Comparison of ENCODE assay signal across 8 mouse cellular contexts in genomic region chr11:69411538-69412203, GRCm38 (mm10). TPM values are rescaled to one million over a fixed set of nuclear protein-coding genes. Genes with fewer than 3 reads are reported as not detected.
DNase-seq lines count a peak whose midpoint lies in the region; ATAC-seq and TF ChIP-seq lines count a peak whose summit lies in the region.

No protein-coding gene starts in this region.

- peaks cover 10% of the 10 kb centered on the region; the same call in 1 of the 2 replicates for H3K36me3 ChIP-seq in hindbrain, postnatal 0 days (ENCODE audit: insufficient read depth, low read length)
- peaks cover 18% of the 10 kb centered on the region for H3K36me3 ChIP-seq in midbrain, postnatal 0 days (ENCODE audit: insufficient read depth, low read length)

- DNase-seq in layer of hippocampus, postnatal 25 days (ENCODE audit: extremely low spot score in 1 of 2, low spot score in 1 of 2), result peak; percentile 36 to 39
- no peak for DNase-seq in layer of hippocampus, adult 9-10 months (ENCODE audit: low spot score)
- peak; percentile 72 for DNase-seq in c-Kit-positive CD71-positive TER-119-negative erythroid progenitor cells, embryonic 14.5 days (ENCODE audit: low read depth)
- peak; percentile 94 for DNase-seq in gastrocnemius, adult 2 months
- DNase-seq in hindbrain, postnatal 0 days (ENCODE audit: low spot score), result peak; percentile 70
- peak; percentile 87 for DNase-seq in liver
- DNase-seq in midbrain, postnatal 0 days (ENCODE audit: low spot score), result peak; percentile 61
- DNase-seq in thymus, postnatal 0 days (ENCODE audit: low spot score), result peak; percentile 75

- ATAC-seq in hindbrain, postnatal 0 days, result no peak
- ATAC-seq in midbrain, postnatal 0 days (ENCODE audit: low FRiP score), result no peak

- intact Hi-C loops in gastrocnemius, adult 2 months (cut with DNase I), result loop anchor here (10.0 kb wide), 2 partner anchors 347 to 583 kb away; partner anchors contain the start of genes Gabarap and Phf23

- peak overlapping the region; percentile 98 for H3K4me2 ChIP-seq in hindbrain, postnatal 0 days (ENCODE audit: low read depth, low read length)
- peak overlapping the region; percentile 94 for H3K4me2 ChIP-seq in midbrain, postnatal 0 days (ENCODE audit: low read depth, low read length, poor library complexity, severe bottlenecking)

- 1% methylated on average over 39 of the region's 39 CpGs for WGBS in hindbrain, postnatal 0 days
- WGBS in midbrain, postnatal 0 days, result under 1% methylated on average over 39 of the region's 39 CpGs

- peak overlapping the region; percentile 94 for H3K27ac ChIP-seq in gastrocnemius, adult 2 months
- peak overlapping the region; percentile 86 for H3K27ac ChIP-seq in hindbrain, postnatal 0 days
- H3K27ac ChIP-seq in midbrain, postnatal 0 days (ENCODE audit: low read depth, low read length), result peak overlapping the region; percentile 89

- peak overlapping the region; percentile 91 for H3K9ac ChIP-seq in hindbrain, postnatal 0 days (replicated peaks; ENCODE audit: low read length)
- H3K9ac ChIP-seq in midbrain, postnatal 0 days (replicated peaks; ENCODE audit: low read length, poor library complexity, severe bottlenecking), result peak overlapping the region; percentile 98

- no peaks in the 10 kb centered on the region for H3K9me3 ChIP-seq in hindbrain, postnatal 0 days (ENCODE audit: low read length)
- H3K9me3 ChIP-seq in midbrain, postnatal 0 days (ENCODE audit: low read length), result no peaks in the 10 kb centered on the region

- peaks cover 40% of the 10 kb centered on the region for H3K4me1 ChIP-seq in hindbrain, postnatal 0 days (ENCODE audit: insufficient read depth, low read length)
- peaks cover 35% of the 10 kb centered on the region for H3K4me1 ChIP-seq in midbrain, postnatal 0 days (ENCODE audit: insufficient read depth, low read length)

- peak overlapping the region; percentile 86 for H3K4me3 ChIP-seq in gastrocnemius, adult 2 months
- H3K4me3 ChIP-seq in hindbrain, postnatal 0 days (ENCODE audit: low read length), result peak overlapping the region; percentile 79
- peak overlapping the region; percentile 73 for H3K4me3 ChIP-seq in midbrain, postnatal 0 days (ENCODE audit: low read depth, low read length)

- H3K27me3 ChIP-seq in hindbrain, postnatal 0 days (ENCODE audit: insufficient read depth, low read length), result no peaks in the 10 kb centered on the region
- H3K27me3 ChIP-seq in midbrain, postnatal 0 days (ENCODE audit: insufficient read depth, low read length), result no peaks in the 10 kb centered on the region

- no peak for TF ChIP-seq CTCF in gastrocnemius, adult 2 months (IDR thresholded peaks at IDR 0.05)
- no peak for TF ChIP-seq CTCF in hindbrain, postnatal 0 days (IDR thresholded peaks at IDR 0.05; ENCODE audit: low read depth)
- no peak for TF ChIP-seq CTCF in midbrain, postnatal 0 days (IDR thresholded peaks at IDR 0.05)

RNA-seq across cellular contexts. Expression of gene Kdm6b, which starts 1.8 kb away (rescaled TPM):
- total RNA-seq in layer of hippocampus, postnatal 25 days (2021), result 10 to 100 TPM; 28.5 to 41.2 TPM
- 10 to 100 TPM; 23.9 to 24.5 TPM for total RNA-seq in gastrocnemius, adult 2 months (2021)
- total RNA-seq in hindbrain, postnatal 0 days (2014; rRNA removed), result 8.0 and 10.5 TPM in 2 replicates
- polyA plus RNA-seq in hindbrain, postnatal 0 days (2015; fragmentation: Nextera tagmentation; extraction: Ambion mirVana), result 20.5 and 22.3 TPM in 2 replicates
- total RNA-seq in midbrain, postnatal 0 days (2014; rRNA removed), result 12.1 and 14.5 TPM in 2 replicates
- 18.9 and 22.7 TPM in 2 replicates for polyA plus RNA-seq in midbrain, postnatal 0 days (2015; fragmentation: Nextera tagmentation; extraction: Ambion mirVana)
- polyA plus RNA-seq in thymus, postnatal 0 days (2015; fragmentation: Nextera tagmentation; extraction: Ambion mirVana), result 31.5 and 45.6 TPM in 2 replicates

RNA-seq across cellular contexts. Expression of gene Tmem88, which starts 13.6 kb away (rescaled TPM):
- 1 to 10 TPM; 2.5 TPM for total RNA-seq in layer of hippocampus, postnatal 25 days (2021)
- total RNA-seq in gastrocnemius, adult 2 months (2021), result 1 to 10 TPM; 6.5 to 7.4 TPM
- total RNA-seq in hindbrain, postnatal 0 days (2014; rRNA removed), result 3.8 and 4.3 TPM in 2 replicates
- 8.7 and 9.5 TPM in 2 replicates for polyA plus RNA-seq in hindbrain, postnatal 0 days (2015; fragmentation: Nextera tagmentation; extraction: Ambion mirVana)
- 4.4 and 5.7 TPM in 2 replicates for total RNA-seq in midbrain, postnatal 0 days (2014; rRNA removed)
- 5.8 and 6.3 TPM in 2 replicates for polyA plus RNA-seq in midbrain, postnatal 0 days (2015; fragmentation: Nextera tagmentation; extraction: Ambion mirVana)
- 10.4 and 12.9 TPM in 2 replicates for polyA plus RNA-seq in thymus, postnatal 0 days (2015; fragmentation: Nextera tagmentation; extraction: Ambion mirVana)

RNA-seq across cellular contexts. Expression of gene Cyb5d1, which starts 16.2 kb away (rescaled TPM):
- total RNA-seq in layer of hippocampus, postnatal 25 days (2021), result 10 to 100 TPM; 40.8 to 43.6 TPM
- 10 to 100 TPM; 34.9 to 36.0 TPM for total RNA-seq in gastrocnemius, adult 2 months (2021)
- 21.8 and 26.9 TPM in 2 replicates for total RNA-seq in hindbrain, postnatal 0 days (2014; rRNA removed)
- 18.5 and 22.2 TPM in 2 replicates for polyA plus RNA-seq in hindbrain, postnatal 0 days (2015; fragmentation: Nextera tagmentation; extraction: Ambion mirVana)
- 16.5 and 22.6 TPM in 2 replicates for total RNA-seq in midbrain, postnatal 0 days (2014; rRNA removed)
- polyA plus RNA-seq in midbrain, postnatal 0 days (2015; fragmentation: Nextera tagmentation; extraction: Ambion mirVana), result 18.2 and 18.8 TPM in 2 replicates
- 25.9 and 28.3 TPM in 2 replicates for polyA plus RNA-seq in thymus, postnatal 0 days (2015; fragmentation: Nextera tagmentation; extraction: Ambion mirVana)

RNA-seq across cellular contexts. Expression of gene Naa38, which starts 16.4 kb away (rescaled TPM):
- total RNA-seq in layer of hippocampus, postnatal 25 days (2021), result 100 to 1,000 TPM; 100 to 116 TPM
- total RNA-seq in gastrocnemius, adult 2 months (2021), result 10 to 100 TPM; 62.4 to 86.0 TPM
- total RNA-seq in hindbrain, postnatal 0 days (2014; rRNA removed), result 77.1 and 99.0 TPM in 2 replicates
- 162 and 163 TPM in 2 replicates for polyA plus RNA-seq in hindbrain, postnatal 0 days (2015; fragmentation: Nextera tagmentation; extraction: Ambion mirVana)
- total RNA-seq in midbrain, postnatal 0 days (2014; rRNA removed), result 32.6 and 95.9 TPM in 2 replicates
- polyA plus RNA-seq in midbrain, postnatal 0 days (2015; fragmentation: Nextera tagmentation; extraction: Ambion mirVana), result 120 and 147 TPM in 2 replicates
- 194 and 211 TPM in 2 replicates for polyA plus RNA-seq in thymus, postnatal 0 days (2015; fragmentation: Nextera tagmentation; extraction: Ambion mirVana)

RNA-seq across cellular contexts. Expression of gene Chd3, which starts 42.5 kb away (rescaled TPM):
- total RNA-seq in layer of hippocampus, postnatal 25 days (2021), result 100 to 1,000 TPM; 504 to 538 TPM
- 1 to 10 TPM; 6.8 to 9.4 TPM for total RNA-seq in gastrocnemius, adult 2 months (2021)
- total RNA-seq in hindbrain, postnatal 0 days (2014; rRNA removed), result 252 and 255 TPM in 2 replicates
- polyA plus RNA-seq in hindbrain, postnatal 0 days (2015; fragmentation: Nextera tagmentation; extraction: Ambion mirVana), result 46.6 and 49.7 TPM in 2 replicates
- 284 and 298 TPM in 2 replicates for total RNA-seq in midbrain, postnatal 0 days (2014; rRNA removed)
- 51.6 and 58.9 TPM in 2 replicates for polyA plus RNA-seq in midbrain, postnatal 0 days (2015; fragmentation: Nextera tagmentation; extraction: Ambion mirVana)
- 10.7 and 13.2 TPM in 2 replicates for polyA plus RNA-seq in thymus, postnatal 0 days (2015; fragmentation: Nextera tagmentation; extraction: Ambion mirVana)
